Mouse (Mus musculus): ENCODE measurements around the gene Dnajc16. TPM values are rescaled to one million over a fixed set of nuclear protein-coding genes. Genes with fewer than 3 reads are reported as not detected.
A peak's percentile ranks its signal among the peaks of the same experiment; 100 is the strongest.

The Dnajc16 gene
- polyA plus RNA-seq, 1 experiment from 2014 or later, result 3.6 TPM

GRCm38 (mm10) chr4:141758874-141759542 lies 31.7 kb downstream of the Dnajc16 start:
- ATAC-seq (ENCODE audit: insufficient number of reproducible peaks, low FRiP score, low TSS enrichment, low read depth), result no peak
- Histone ChIP-seq H3K4me2 (no peak overlapping the region), H3K27ac (no peak overlapping the region), H3K4me1 (no peaks in the 10 kb centered on the region), H3K36me3 (peaks cover 31% of the 10 kb centered on the region), H3K4me3 (no peak overlapping the region), H3K27me3 (no peaks in the 10 kb centered on the region), H3K9ac (no peak overlapping the region), H3K9me3 (no peaks in the 10 kb centered on the region)
- WGBS, result 65% methylated on average over 6 of the region's 6 CpGs

DNA sequence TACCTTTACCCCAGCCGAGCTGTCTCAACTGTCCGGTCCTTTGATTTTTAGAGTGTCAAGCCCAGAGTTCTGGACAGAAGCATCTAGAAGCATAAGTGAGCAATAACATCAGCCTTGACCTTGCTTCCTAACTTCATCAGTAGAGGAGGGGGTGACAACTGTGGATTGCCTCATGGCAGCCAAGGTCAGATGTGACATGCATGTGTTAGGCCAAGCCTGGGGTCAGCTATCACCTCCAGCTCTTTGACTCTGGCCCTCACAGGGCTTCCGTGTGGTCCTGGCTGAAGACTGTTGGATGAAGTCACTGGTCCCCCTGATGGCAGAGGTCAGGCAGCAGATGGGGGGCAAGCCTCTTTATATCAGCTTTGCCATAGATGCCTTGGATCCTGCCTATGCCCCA lies 33.6 kb downstream of the Dnajc16 start:
- Histone ChIP-seq H3K9ac (no peak overlapping the region), H3K27ac (no peak overlapping the region), H3K4me2 (no peak overlapping the region), H3K36me3 (peaks cover 12% of the 10 kb centered on the region), H3K4me1 (peaks cover under 1% of the 10 kb centered on the region; the same call in 1 of the 2 replicates), H3K4me3 (no peak overlapping the region), H3K27me3 (no peaks in the 10 kb centered on the region), H3K9me3 (no peaks in the 10 kb centered on the region)
- WGBS, result 95% methylated on average over 3 of the region's 3 CpGs
- no peak for ATAC-seq (ENCODE audit: insufficient number of reproducible peaks, low FRiP score, low TSS enrichment, low read depth)

- 89% methylated on average over 19 of the region's 19 CpGs for WGBS
- peaks cover 5% of the 10 kb centered on the region; the same call in 1 of the 2 replicates for H3K4me1 ChIP-seq
- H3K27ac ChIP-seq, result no peak overlapping the region
- H3K9ac ChIP-seq, result no peak overlapping the region
- H3K4me3 ChIP-seq, result no peak overlapping the region
- no peaks in the 10 kb centered on the region for H3K27me3 ChIP-seq
- no peaks in the 10 kb centered on the region for H3K9me3 ChIP-seq
- ATAC-seq (ENCODE audit: insufficient number of reproducible peaks, low FRiP score, low TSS enrichment, low read depth), result 0 out of 2 replicates have a peak, but pooled peaks have one; percentile 40
- H3K4me2 ChIP-seq, result no peak overlapping the region
- no peaks in the 10 kb centered on the region for H3K36me3 ChIP-seq
These were observed 35.3 kb downstream of the Dnajc16 start for GRCm38 (mm10) chr4:141755375-141755930.

GRCm38 (mm10) chr4:141752076-141752421 lies 38.7 kb downstream of the Dnajc16 start:
- Histone ChIP-seq H3K4me2 (no peak overlapping the region), H3K4me3 (no peak overlapping the region), H3K36me3 (no peaks in the 10 kb centered on the region), H3K27me3 (no peaks in the 10 kb centered on the region), H3K27ac (peak overlapping the region; percentile 0; the same call in 1 of the 2 replicates), H3K9me3 (no peaks in the 10 kb centered on the region), H3K9ac (no peak overlapping the region), H3K4me1 (peaks cover 5% of the 10 kb centered on the region; the same call in 1 of the 2 replicates)
- no peak for ATAC-seq (ENCODE audit: insufficient number of reproducible peaks, low FRiP score, low TSS enrichment, low read depth)
- 3% methylated on average over 4 of the region's 4 CpGs for WGBS

- Histone ChIP-seq H3K9me3 (no peaks in the 10 kb centered on the region), H3K27ac (peak overlapping the region; percentile 0; the same call in 1 of the 2 replicates), H3K36me3 (no peaks in the 10 kb centered on the region), H3K27me3 (no peaks in the 10 kb centered on the region), H3K4me3 (no peak overlapping the region), H3K9ac (no peak overlapping the region), H3K4me1 (peaks cover 5% of the 10 kb centered on the region; the same call in 1 of the 2 replicates), H3K4me2 (no peak overlapping the region)
- WGBS, result 39% methylated on average over 4 of the region's 4 CpGs
- ATAC-seq (ENCODE audit: insufficient number of reproducible peaks, low FRiP score, low TSS enrichment, low read depth), result peak; percentile 15; the same call in 1 of the 2 replicates
These were observed 39.2 kb downstream of the Dnajc16 start for GRCm38 (mm10) chr4:141751419-141752075.

- ATAC-seq (ENCODE audit: insufficient number of reproducible peaks, low FRiP score, low TSS enrichment, low read depth), result no peak
- Histone ChIP-seq H3K4me1 (peaks cover 5% of the 10 kb centered on the region; the same call in 1 of the 2 replicates), H3K4me3 (no peak overlapping the region), H3K36me3 (no peaks in the 10 kb centered on the region), H3K9ac (no peak overlapping the region), H3K27me3 (no peaks in the 10 kb centered on the region), H3K9me3 (no peaks in the 10 kb centered on the region), H3K27ac (no peak overlapping the region), H3K4me2 (no peak overlapping the region)
- WGBS, result 67% methylated on average over 3 of the region's 3 CpGs
These were observed 39.9 kb downstream of the Dnajc16 start for GRCm38 (mm10) chr4:141750826-141751225.

DNA sequence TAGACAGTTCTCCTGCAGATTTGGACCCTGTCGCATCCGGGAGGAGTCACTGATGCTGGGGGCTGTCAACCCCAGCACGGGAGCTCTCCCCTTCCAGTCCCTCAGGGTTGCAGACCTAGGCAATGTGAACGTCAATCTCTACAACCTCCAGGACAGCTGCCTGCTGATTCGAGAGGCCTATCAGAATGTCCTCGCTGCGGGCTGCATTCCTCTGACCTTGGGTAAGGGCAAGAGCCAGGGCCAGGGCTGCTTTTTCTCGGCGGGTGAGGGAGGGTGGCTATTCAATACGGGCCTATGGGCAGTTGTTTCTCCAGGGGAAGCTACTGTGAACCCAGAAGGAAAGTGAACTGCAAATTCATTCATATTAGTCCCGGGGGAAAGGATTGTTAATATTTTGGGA lies 41.2 kb downstream of the Dnajc16 start:
- Histone ChIP-seq H3K4me1 (peaks cover 5% of the 10 kb centered on the region; the same call in 1 of the 2 replicates), H3K4me3 (no peak overlapping the region), H3K27ac (no peak overlapping the region), H3K9ac (no peak overlapping the region), H3K27me3 (no peaks in the 10 kb centered on the region), H3K4me2 (no peak overlapping the region), H3K9me3 (no peaks in the 10 kb centered on the region), H3K36me3 (no peaks in the 10 kb centered on the region)
- no peak for ATAC-seq (ENCODE audit: insufficient number of reproducible peaks, low FRiP score, low TSS enrichment, low read depth)
- 44% methylated on average over 11 of the region's 11 CpGs for WGBS

DNA sequence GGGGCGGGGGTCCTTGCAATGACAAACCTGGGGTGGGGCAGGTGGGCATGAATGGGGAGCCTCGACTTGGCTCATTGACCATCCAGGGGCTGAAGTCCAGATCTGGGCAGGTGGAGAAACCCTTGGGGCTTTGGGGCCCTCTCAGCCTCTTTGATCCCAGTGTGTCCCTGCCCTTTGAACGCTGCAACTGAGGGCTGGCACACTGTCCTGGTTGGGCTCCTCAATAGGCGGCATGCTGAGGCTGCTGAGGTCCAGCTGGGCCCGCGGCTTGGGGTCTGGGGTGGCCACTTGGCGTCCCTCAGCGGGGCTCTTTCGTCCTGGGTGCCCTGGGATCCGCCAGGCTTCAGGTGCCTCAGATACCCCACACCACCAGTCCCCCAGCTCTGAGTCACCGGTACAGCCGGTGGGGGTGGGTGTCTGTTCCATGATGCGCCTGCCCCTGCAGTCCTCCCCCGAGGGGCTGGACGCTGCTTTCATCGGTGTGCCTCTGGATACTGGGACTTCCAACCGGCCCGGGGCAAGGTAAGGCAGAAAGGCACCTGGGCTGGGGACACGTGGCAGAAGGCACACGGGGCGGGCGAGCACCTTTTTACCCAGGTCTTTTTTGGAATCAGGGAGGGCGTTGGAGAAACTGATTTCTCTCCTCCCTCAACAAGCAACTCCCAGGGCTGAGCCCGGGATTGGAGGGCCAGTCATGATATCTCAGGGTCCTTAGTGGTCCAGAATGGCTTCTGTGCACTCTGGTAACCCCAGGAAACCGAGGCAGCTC lies 44.0 kb downstream of the Dnajc16 start, which contains the start of gene Agmat:
TSS of gene Agmat (plus strand) at position 95 of the 769 bp plus-strand sequence.
- Histone ChIP-seq H3K36me3 (no peaks in the 10 kb centered on the region), H3K4me3 (no peak within 1 kb of the TSS), H3K4me1 (peaks cover 6% of the 10 kb centered on the region; the same call in 1 of the 2 replicates), H3K27ac (no peak within 1 kb of the TSS), H3K27me3 (no peaks in the 10 kb centered on the region), H3K9me3 (no peaks in the 10 kb centered on the region), H3K9ac (no peak within 1 kb of the TSS), H3K4me2 (no peak within 1 kb of the TSS)
- no peak for ATAC-seq (ENCODE audit: insufficient number of reproducible peaks, low FRiP score, low TSS enrichment, low read depth)
- WGBS, result 18% methylated on average over 25 of the region's 25 CpGs

GRCm38 (mm10) chr4:141742381-141742780 lies 48.4 kb downstream of the Dnajc16 start:
- Histone ChIP-seq H3K9ac (no peak overlapping the region), H3K27ac (peak overlapping the region; percentile 57), H3K4me2 (no peak overlapping the region), H3K4me1 (peaks cover 6% of the 10 kb centered on the region; the same call in 1 of the 2 replicates), H3K4me3 (no peak overlapping the region), H3K27me3 (no peaks in the 10 kb centered on the region), H3K9me3 (no peaks in the 10 kb centered on the region), H3K36me3 (no peaks in the 10 kb centered on the region)
- WGBS, result 85% methylated on average over 4 of the region's 4 CpGs
- ATAC-seq (ENCODE audit: insufficient number of reproducible peaks, low FRiP score, low TSS enrichment, low read depth), result no peak

DNA sequence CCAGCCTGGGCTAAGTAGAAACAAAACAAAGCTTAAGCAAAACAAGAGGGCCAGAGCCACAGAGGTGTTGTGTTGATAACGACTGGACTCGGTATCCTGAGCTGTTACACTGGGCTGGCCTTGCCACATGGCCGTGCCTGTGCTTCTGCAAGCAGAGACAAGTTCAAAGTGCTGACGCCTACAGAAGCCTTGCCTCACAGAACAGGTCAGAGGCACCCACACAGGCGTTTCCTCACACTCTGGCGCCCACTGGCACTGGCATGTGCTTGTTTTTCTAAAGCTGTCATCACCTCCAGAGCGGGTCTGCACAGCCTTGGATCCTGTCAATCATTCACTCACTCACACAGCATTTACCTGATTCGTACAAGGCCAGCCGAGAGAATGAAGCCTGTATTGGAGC lies 48.9 kb downstream of the Dnajc16 start:
- ATAC-seq (ENCODE audit: insufficient number of reproducible peaks, low FRiP score, low TSS enrichment, low read depth), result peak; percentile 41; the same call in 1 of the 2 replicates
- Histone ChIP-seq H3K27me3 (no peaks in the 10 kb centered on the region), H3K4me1 (peaks cover 6% of the 10 kb centered on the region; the same call in 1 of the 2 replicates), H3K27ac (peak overlapping the region; percentile 57; the same call in 1 of the 2 replicates), H3K4me3 (no peak overlapping the region), H3K9ac (no peak overlapping the region), H3K36me3 (no peaks in the 10 kb centered on the region), H3K4me2 (no peak overlapping the region), H3K9me3 (no peaks in the 10 kb centered on the region)
- WGBS, result 47% methylated on average over 9 of the region's 9 CpGs

DNA sequence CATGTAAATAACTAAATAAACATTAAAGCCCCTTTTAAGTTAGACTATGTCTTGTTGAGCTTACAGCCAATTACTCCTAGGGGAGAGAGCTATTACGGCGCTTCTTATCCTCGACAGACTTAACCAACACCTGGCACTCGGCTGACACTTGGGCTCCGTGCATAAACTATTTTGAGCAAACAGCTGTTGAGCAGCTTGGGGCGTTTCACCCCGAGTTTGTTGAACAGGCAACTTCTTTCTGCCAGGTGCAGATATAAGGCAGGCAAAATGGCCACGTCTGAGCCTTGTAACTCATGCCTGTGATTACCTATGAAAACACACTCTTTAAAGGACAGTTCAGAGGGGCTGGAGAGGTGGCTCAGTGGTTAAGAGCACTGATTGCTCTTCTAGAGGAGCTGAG lies 52.7 kb downstream of the Dnajc16 start:
- Histone ChIP-seq H3K4me2 (no peak overlapping the region), H3K4me1 (peaks cover 17% of the 10 kb centered on the region), H3K27me3 (no peaks in the 10 kb centered on the region), H3K4me3 (no peak overlapping the region), H3K27ac (no peak overlapping the region), H3K9ac (no peak overlapping the region), H3K9me3 (no peaks in the 10 kb centered on the region), H3K36me3 (no peaks in the 10 kb centered on the region)
- WGBS, result 47% methylated on average over 8 of the region's 8 CpGs
- no peak for ATAC-seq (ENCODE audit: insufficient number of reproducible peaks, low FRiP score, low TSS enrichment, low read depth)
